Mouse (Mus musculus): Measurements from ENCODE around the gene Nol10. TPM values are rescaled to one million over a fixed set of nuclear protein-coding genes. Genes with fewer than 3 reads are reported as not detected.

Gene Nol10
- polyA plus RNA-seq, 1 experiment: 3.7 TPM

DNA sequence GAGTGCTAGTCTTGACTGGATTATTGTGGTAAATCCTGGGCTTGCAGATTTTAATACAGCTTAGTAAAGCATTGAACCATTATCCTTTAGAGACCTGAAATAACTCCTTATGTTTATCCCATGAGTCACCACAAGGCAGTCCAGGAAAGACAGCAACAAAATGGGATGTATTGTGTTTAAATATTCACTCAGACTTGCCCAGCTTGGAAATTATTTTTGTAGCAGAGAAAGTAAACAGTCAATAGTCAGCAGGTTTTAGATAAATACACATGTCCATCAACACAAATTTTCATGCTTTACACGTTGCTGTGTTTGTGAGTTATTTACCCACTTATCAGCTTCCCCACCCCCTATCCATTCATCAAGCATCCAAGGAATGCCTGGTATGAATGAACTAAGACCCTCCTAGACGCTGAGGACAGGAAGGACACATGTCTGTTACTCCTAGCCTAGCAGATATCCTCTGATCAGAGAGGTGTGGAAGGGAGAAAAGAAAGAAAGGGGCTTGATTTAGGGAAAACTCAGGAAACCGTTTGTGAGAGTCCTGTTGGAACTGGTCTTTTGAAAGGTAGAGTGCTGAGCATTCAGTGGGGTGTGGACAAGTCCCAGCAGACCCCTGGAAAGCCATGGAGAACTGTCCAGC is 72.0 kb downstream of the Nol10 start:
- WGBS: 24% methylated on average over 3 of the region's 3 CpGs

DNA sequence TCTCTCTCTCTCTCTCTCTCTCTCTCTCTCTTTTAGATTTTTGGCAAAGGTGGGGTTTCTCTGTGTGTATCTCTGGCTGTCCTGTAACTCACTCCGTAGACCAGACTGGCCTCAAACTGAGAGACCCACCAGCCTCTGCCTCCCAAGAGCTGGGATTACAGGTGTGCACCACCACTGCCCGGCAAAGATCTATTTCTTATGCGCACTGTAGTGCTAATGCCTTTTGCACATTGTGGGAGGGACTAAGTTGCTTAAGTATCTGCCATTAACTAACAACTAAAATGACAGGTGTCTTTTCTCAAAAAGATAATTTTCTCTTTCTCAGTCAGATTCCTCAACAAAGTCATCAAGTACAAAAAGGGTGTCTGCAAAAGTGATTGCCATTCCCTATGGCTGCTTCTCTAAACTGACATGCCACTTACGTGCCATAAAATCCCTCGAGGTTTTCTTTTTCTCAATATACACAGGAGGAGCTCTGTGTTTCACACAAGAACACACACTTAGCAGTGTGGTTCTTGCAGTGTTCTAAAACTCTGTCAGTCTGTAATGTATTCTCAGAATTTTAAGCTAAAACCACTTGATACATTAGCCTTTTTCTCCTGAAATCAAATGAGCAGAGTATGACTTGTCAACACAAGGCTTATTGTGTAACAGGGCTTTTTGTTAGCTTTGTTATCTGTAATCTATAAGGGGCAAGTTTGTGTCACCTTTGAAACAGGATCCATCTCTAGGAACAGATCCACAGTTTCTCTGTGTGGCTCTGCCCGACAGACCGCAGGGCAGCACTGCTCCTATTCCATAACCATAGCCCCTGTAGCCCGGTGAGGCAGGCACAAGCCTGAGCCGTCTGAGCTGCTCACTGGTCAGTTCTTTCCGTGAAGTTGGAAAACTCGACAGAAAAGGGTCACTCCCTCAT is 77.3 kb downstream of the Nol10 start:
- TF ChIP-seq CTCF (IDR thresholded peaks at IDR 0.05; ENCODE audit: insufficient read depth, low read length) (no peak), POLR2A (IDR thresholded peaks at IDR 0.05; ENCODE audit: borderline replicate concordance, extremely low read depth, low read depth, low read length) (no peak)
- 78% methylated on average over 11 of the region's 11 CpGs for WGBS
- Histone ChIP-seq H3K4me1 (ENCODE audit: control insufficient read depth, insufficient read depth, low read length) (no peaks in the 10 kb centered on the region), H3K4me3 (replicated peaks; ENCODE audit: extremely low read depth, low read depth, low read length) (no peak overlapping the region)
- no peak for DNase-seq

More for the DNA sequence above, 72.0 kb downstream of the Nol10 start:
- TF ChIP-seq POLR2A (IDR thresholded peaks at IDR 0.05; ENCODE audit: borderline replicate concordance, extremely low read depth, low read depth, low read length) (no peak), CTCF (IDR thresholded peaks at IDR 0.05; ENCODE audit: insufficient read depth, low read length) (no peak)
- Histone ChIP-seq H3K4me3 (replicated peaks; ENCODE audit: extremely low read depth, low read depth, low read length) (no peak overlapping the region), H3K4me1 (ENCODE audit: control insufficient read depth, insufficient read depth, low read length) (no peaks in the 10 kb centered on the region)
- DNase-seq: no peak

DNA sequence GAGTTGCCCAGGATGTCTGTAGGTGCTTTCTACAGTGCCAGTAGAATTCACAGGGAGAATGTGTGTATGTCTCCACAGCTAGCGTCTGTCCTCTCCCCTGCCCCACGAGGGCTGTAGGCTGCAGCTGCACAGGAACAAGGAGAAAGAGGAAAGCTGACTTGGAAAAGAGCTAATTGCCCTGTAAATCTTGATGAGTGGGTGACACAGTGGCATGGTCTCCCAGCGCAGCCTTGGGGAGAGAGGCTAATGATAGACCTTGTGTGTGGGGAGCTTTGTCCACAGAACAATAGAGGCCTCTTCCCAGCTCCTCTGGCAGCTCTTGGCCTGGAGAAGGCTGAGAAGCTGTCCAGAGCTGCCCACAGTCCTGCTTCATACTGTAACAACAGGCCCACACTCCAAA is 78.5 kb downstream of the Nol10 start:
- WGBS: 79% methylated on average over 3 of the region's 3 CpGs
- no peaks in the 10 kb centered on the region for H3K4me1 ChIP-seq (ENCODE audit: control insufficient read depth, insufficient read depth, low read length)
- DNase-seq: no peak
- TF ChIP-seq POLR2A (IDR thresholded peaks at IDR 0.05; ENCODE audit: borderline replicate concordance, extremely low read depth, low read depth, low read length): no peak
- no peak overlapping the region for H3K4me3 ChIP-seq (replicated peaks; ENCODE audit: extremely low read depth, low read depth, low read length)

DNA sequence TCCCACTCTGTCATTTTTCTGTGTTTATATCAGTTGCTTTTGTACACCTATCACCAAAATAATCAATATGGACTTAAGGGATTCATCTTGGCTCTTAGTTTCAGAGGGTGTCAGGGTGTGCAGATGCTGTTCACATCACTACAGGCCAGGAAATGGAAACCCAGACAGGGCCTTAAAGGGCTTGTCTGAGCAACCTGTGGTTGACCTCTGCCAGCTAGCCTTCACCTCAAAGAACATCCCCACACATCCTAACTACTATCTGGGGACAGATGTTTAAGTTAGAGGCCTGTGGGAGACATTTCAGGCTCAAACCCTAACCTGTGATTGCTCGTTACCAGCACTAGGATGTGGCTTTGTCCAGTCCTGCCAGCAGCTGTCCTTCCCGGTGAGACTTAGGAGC is 82.3 kb downstream of the Nol10 start:
- no peak for DNase-seq
- Histone ChIP-seq H3K4me1 (ENCODE audit: control insufficient read depth, insufficient read depth, low read length) (no peaks in the 10 kb centered on the region), H3K4me3 (replicated peaks; ENCODE audit: extremely low read depth, low read depth, low read length) (no peak overlapping the region)
- WGBS: 88% methylated on average over 2 of the region's 2 CpGs
- no peak for TF ChIP-seq CTCF (IDR thresholded peaks at IDR 0.05; ENCODE audit: insufficient read depth, low read length)
- no peak for TF ChIP-seq POLR2A (IDR thresholded peaks at IDR 0.05; ENCODE audit: borderline replicate concordance, extremely low read depth, low read depth, low read length)

DNA sequence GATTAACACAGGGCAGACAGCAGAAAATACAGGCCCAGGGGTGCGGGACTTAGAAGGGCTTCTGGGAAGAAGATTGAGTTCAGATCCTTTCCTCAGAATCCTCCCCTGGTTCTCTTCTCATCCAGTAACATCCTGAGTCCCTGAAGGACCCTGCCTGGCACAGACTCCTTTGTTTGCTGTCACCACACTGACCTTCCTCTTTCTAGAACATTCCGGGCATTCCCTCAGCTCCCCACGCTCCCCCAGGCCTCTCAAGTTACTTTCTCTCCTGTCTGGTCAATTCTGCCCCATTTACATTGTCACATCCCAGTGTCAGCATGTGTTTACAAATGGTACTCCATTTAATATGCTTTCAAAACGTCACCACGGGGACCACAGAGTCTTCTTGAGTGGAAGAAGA is 82.9 kb downstream of the Nol10 start:
- no peak overlapping the region for H3K4me3 ChIP-seq (replicated peaks; ENCODE audit: extremely low read depth, low read depth, low read length)
- H3K4me1 ChIP-seq (ENCODE audit: control insufficient read depth, insufficient read depth, low read length): no peaks in the 10 kb centered on the region
- no peak for DNase-seq
- 56% methylated on average over 5 of the region's 5 CpGs for WGBS
- TF ChIP-seq POLR2A (IDR thresholded peaks at IDR 0.05; ENCODE audit: borderline replicate concordance, extremely low read depth, low read depth, low read length) (no peak), CTCF (IDR thresholded peaks at IDR 0.05; ENCODE audit: insufficient read depth, low read length) (no peak)

DNA sequence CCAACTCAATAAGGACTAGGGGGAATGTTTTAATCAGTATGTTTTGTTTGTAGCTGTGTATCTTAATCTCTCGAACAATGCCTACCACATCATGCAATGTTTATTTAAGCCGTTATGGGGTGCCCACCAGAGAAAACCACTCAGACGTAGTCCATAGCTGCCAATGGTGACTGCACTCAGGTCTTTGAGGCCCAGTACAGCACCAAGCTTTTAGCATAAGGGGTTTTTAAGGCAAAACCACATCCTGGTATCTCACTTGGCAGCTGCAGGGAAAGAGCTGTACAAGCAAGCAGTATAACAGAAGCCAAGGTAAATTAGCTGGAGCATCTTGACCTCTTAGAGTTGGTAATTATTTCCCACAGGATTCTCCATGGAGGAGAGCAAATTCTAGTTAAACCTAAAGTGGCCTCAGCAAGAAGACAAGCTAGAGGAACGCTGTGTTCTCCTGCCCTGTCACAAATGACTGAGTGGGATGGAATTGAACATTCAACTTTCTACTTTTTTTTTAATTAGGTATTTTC is 83.6 kb downstream of the Nol10 start:
- Histone ChIP-seq H3K4me1 (ENCODE audit: control insufficient read depth, insufficient read depth, low read length) (no peaks in the 10 kb centered on the region), H3K4me3 (replicated peaks; ENCODE audit: extremely low read depth, low read depth, low read length) (no peak overlapping the region)
- no peak for TF ChIP-seq POLR2A (IDR thresholded peaks at IDR 0.05; ENCODE audit: borderline replicate concordance, extremely low read depth, low read depth, low read length)
- TF ChIP-seq CTCF (IDR thresholded peaks at IDR 0.05; ENCODE audit: insufficient read depth, low read length): no peak
- 59% methylated on average over 4 of the region's 4 CpGs for WGBS
- DNase-seq: no peak

DNA sequence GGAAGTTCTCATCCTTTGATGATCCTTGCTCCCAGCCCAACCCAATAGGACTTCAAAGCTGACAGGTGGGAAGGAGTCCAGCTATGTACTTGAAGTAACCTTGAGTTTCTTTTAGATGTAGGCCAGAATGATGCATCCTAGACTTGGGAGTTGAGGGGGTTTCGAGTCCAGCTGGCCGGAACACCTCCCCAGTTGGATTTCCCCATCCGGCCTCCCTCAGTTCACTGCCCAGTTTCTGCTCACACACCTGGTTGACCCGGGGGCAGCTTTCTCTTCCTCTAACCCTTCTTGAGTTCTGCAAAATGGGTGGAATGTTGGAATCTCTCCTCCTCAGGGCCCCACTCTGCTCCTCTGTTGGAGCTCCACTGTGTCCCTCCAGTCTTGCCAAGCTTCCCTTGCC is 85.5 kb downstream of the Nol10 start:
- Histone ChIP-seq H3K4me1 (ENCODE audit: control insufficient read depth, insufficient read depth, low read length) (no peaks in the 10 kb centered on the region), H3K4me3 (replicated peaks; ENCODE audit: extremely low read depth, low read depth, low read length) (no peak overlapping the region)
- TF ChIP-seq CTCF (IDR thresholded peaks at IDR 0.05; ENCODE audit: insufficient read depth, low read length): no peak
- DNase-seq: no peak
- 96% methylated on average over 4 of the region's 4 CpGs for WGBS

DNA sequence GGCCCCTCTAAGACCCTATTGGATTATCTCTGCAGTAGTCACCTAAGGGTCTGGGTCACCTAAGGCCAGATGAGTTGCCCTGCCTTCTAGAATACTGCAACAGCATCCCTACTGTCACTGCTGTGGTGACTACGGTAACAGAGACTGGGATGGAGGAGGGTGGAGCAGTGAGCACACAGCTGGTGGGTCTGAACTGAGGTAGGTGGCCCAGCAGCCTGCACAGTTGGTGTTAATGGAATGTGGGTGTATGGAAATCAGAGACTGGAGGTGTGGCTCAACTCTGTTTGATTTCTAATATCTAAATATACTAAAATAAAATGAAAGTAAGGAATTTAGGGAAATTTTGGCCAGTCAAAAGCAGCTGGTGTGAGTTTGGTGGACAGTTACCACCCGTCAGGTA is 88.2 kb downstream of the Nol10 start:
- WGBS: 89% methylated on average over 2 of the region's 2 CpGs
- DNase-seq: no peak
- no peaks in the 10 kb centered on the region; the same call in 1 of the 2 replicates for H3K4me1 ChIP-seq (ENCODE audit: control insufficient read depth, insufficient read depth, low read length)
- TF ChIP-seq CTCF (IDR thresholded peaks at IDR 0.05; ENCODE audit: insufficient read depth, low read length) (no peak), POLR2A (IDR thresholded peaks at IDR 0.05; ENCODE audit: borderline replicate concordance, extremely low read depth, low read depth, low read length) (no peak)
- no peak overlapping the region for H3K4me3 ChIP-seq (replicated peaks; ENCODE audit: extremely low read depth, low read depth, low read length)

DNA sequence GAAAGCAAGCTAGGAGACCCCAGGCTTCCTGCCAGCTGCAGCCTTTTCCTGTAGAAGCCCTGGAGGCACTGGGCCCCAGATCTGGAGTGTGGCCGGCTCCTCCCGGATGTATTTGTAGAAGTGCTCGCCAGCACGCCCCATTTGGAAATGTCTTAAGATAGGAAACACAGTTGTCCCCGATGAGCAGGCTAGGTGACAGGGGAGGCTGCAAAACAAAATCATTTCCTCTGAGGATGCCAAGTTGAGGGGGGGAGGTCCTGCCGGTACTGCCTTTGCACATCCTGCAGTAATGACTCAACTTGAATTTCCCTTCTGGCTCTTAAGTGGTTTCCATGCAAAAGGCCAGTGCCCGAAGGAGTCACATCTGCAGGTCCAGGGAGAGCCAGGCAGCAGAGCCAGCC is 92.0 kb downstream of the Nol10 start:
- WGBS: 26% methylated on average over 7 of the region's 7 CpGs
- H3K4me3 ChIP-seq (replicated peaks; ENCODE audit: extremely low read depth, low read depth, low read length): no peak overlapping the region
- no peaks in the 10 kb centered on the region; the same call in 1 of the 2 replicates for H3K4me1 ChIP-seq (ENCODE audit: control insufficient read depth, insufficient read depth, low read length)
- no peak for DNase-seq
- TF ChIP-seq CTCF (IDR thresholded peaks at IDR 0.05; ENCODE audit: insufficient read depth, low read length): no peak

DNA sequence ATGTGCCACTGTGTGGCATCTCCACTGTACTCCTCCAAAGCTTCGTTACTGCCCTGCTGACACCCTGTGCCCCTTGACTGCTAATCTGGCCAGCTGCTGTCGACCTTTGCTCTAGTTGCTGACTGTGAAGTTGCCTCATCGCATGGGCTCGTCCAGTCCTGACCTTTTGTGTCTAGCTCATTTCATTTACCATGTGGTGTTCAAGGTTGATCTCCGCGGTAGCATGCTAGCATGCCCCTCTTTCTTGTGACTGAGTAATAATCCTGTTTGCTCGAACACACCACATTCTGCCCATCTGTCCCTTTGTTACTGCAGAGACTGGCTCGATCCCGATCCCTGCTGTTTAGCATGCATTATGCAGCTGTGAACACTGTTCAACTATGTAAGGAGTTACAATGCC is 93.2 kb downstream of the Nol10 start:
- TF ChIP-seq CTCF (IDR thresholded peaks at IDR 0.05; ENCODE audit: insufficient read depth, low read length) (no peak), POLR2A (IDR thresholded peaks at IDR 0.05; ENCODE audit: borderline replicate concordance, extremely low read depth, low read depth, low read length) (no peak)
- DNase-seq: no peak
- Histone ChIP-seq H3K4me3 (replicated peaks; ENCODE audit: extremely low read depth, low read depth, low read length) (no peak overlapping the region), H3K4me1 (ENCODE audit: control insufficient read depth, insufficient read depth, low read length) (no peaks in the 10 kb centered on the region; the same call in 1 of the 2 replicates)
- WGBS: 78% methylated on average over 9 of the region's 9 CpGs
